Mouse (Mus musculus) gastrocnemius, adult 8-10 months (tissue): ENCODE data around the gene Gpr171. TPM values are rescaled to one million over a fixed set of nuclear protein-coding genes. Genes with fewer than 3 reads are reported as not detected.
"Not testable (repeated sequence)": the region's sequence is repeated elsewhere in the genome, so short reads cannot be mapped to it uniquely, and the experiment has no call there.

Experiments used
- DNase-seq, 2 experiments: peaks; one replicate each; pipeline ENCODE4 v3.0.0; 2022; ENCODE audit warnings: low spot score in 2 of 2
- total RNA-seq, 4 experiments: library from RNA; stranded (reverse); gene quantifications; 2 replicates each; pipeline ENCODE4 v1.2.4; 2022

The Gpr171 gene
- total RNA-seq, 4 experiments from 2014 or later, result 0.13 TPM; not detected in 3

DNA sequence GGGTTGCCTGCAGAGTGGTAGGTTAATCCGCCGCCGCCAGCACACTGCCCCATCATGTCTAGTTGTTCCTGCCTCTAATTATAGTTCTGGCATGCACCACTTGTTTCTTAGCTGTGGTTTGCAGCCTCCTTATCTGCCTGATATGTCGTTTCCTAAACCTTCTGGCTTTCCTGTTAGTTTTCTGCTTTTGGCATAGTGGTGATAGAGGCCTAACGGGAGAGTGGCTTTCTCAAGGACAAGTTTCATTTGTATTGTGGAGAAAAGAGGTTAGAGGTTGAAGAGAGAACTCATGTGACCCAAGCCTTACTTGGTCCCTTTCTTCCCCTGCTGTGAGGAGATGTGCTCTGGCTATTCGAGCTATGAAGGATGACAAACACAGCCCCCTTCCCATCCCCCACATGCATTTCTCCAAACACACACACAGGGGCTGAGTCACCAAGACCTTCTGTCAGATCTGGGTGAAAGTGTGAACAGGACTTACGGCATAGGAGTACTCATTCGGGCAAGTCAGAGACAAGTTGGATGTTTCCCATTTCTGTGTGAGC lies 12.4 kb upstream of the Gpr171 start:
- DNase-seq, result no peak

DNA sequence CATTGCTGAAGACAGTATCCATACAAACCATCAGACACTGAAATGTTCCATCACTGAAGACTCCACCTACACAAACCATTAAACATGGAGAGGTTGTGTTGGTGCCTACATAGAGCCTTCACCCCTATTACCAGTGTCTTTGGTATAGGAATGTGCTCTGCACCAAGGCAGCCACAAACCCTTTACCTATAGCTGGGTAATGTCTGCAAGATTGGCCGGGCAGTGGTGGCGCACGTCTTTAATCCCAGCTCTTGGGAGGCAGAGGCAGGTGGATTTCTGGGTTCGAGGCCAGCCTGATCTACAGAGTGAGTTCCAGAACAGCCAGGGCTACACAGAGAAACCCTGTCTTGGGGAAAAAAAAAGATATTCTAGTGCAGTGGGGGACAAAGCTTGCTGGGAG lies 11.7 kb upstream of the Gpr171 start:
- DNase-seq, result not testable (repeated sequence)

DNA sequence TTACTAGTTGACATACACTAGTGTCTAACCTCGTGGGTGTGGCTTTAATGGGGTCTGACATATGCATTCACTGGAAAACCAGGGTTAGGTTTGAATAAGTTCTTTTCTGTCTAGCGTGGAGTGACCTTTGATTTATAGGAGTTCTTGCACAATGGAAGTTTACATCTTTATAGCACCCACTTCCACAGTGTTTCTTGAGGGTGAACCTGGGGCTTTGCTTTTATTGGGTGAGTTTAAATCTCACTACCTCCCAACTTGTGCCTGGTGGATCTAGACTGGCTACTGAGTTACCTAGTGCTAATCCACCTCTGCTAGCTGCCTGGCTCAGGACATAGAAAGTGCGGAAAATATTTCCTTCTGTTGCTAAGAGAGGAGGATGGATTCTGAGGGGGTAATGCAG lies 10.3 kb upstream of the Gpr171 start:
- no peak for DNase-seq

DNA sequence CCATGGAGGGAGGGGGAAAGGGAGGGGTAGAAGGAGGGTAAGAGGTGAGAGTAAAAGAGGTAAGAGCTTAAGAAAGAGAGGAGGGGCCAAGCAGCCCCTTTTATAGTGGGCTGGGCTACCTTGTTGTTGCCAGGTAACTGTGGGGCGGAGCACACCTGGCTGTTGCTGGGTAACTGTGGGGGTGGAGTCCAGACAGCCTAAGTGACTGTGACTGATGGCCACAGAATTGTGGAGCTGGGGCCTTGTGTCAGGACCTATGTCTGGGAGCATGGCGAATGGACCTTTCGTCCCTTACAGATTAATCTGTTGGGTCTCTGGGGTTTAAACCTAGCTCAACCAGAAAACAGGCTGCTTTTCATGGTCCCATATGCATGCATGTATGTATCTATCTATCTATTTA lies 8.2 kb upstream of the Gpr171 start:
- DNase-seq, result not testable (repeated sequence)

DNA sequence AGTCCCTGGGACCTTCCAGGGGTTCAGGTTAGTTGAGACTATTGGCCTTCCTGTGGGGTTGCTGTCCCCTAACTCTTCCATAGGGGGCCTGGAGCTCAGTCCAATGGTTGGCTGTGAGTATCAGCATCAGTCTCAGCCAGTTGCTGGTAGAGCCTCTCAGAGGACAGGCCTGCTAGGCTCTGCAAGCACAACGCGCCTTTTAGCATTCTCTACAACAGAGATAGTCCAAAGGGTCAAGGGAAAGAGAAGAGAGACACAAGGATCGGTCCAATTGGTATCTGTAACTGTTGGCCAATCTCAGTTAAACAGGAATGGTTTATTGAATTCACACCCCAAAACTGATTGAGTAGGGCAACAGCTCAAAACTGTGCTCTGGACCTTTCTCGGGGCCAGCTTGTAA lies 5.8 kb upstream of the Gpr171 start:
- DNase-seq, result no peak

DNA sequence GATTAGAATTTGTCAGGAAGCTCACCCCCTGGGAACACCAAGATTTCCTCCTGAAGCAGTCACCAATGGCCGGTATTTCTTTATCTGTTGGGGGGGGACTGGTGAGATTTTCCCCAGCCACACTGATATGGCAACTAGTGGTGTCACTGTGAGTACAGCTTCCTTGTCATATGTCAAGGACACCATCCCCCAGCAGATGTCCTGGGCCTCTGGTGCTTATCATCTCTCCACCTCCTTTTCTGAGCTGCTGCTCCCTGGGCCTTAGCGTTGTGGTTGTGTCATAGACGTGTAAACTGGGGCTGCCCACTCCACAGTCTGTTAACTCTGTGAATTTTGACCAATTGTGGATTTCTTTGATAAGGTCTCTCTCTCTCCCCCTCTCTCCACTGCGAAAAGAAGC lies 2.8 kb upstream of the Gpr171 start:
- no peak for DNase-seq

DNA sequence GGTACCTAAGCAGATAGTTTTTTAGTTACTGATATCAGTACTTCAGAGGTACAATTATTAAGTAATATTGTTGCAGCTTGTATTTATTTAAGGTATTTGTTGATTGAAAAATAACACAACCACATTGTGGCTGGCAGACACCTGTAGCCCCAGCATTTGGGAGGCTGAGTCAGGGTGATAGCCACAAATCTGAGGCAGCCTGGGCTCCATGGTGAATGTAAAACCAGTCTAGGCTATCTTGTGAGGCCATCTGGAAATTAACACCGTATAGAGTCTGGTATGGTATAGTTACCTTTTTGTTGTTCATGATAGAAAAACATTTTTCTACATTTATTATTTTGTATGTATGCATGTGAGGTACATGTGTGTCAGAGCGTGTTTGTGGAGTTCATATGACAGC lies 525 bp upstream of the Gpr171 start:
- DNase-seq, result no peak

DNA sequence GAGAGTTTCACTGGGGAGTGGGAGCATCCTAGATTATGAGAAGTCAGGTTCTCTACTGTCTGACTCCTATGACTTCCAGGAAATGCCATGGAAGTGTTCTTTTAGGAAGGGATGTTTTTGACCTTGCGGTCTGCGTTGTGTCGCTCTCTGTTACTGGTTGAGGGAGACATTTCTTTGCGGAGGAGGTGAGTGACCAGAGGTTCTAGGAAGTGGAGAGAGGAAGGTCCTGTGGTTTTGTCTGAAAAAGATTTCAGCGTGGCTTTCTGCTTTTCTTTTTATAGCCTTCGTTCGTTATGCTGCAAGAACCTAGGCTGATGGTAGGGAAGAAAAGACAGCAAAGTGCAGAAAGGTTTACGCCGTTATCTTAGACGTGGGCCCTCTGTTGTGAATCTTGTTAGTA lies 3.1 kb downstream of the Gpr171 start:
- no peak for DNase-seq

DNA sequence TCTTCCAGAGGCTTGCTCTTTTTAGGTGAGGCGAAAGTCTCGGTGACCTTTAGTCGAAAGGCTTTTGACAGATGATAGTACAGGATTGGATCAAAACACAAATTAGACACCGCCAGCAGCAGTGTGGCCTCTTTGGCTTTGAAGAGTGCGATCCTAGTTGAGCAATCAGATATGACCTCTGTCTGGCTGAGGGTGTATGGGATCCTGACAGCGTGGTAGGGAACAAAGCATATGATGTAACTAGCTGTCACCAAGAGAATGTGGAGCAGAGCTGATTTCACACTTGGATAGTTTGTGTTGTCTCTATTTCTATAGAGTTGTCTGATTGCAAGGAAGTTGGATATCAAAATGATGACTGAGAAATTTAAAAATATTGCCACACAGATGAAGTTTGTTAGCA lies 4.2 kb downstream of the Gpr171 start:
- DNase-seq, result no peak

DNA sequence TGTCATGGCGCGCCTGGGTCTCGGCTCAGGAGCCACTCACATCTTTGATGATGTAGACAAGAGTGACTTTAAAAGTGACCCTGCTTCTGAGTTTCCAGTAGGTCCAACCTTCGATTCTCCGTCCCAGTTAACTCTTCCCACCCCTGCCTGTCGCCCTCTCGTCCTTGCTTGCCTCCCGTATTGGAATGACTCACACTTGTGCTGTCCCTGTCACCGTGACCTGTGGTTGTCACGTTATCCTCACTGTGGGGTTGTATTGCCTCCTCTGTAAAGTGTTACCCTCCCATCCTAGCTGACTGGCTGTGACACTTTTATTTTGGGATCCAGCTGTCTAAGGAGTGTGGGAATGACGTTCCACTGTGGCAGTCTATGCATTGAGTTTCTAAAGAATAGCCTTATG lies 8.9 kb downstream of the Gpr171 start:
- DNase-seq, result no peak

DNA sequence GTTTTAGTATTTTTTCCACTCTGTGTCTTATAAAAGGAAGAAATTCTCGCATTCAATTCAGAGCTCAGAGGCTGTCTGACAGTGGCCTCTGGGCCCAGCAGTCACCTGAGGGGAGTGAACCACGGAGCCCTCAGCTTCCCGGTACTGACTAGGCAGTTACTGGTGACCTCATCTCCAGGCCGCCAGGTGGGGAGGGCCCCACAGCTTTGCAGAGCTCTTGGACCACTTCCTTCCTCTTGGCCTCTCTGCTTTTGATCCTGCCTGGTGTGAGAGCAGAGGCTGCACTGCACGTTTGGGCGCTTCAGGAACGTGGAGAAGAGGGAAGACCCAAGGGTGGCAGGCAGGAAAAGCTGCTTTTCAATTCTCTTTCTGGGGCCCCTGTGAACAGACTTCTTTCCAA lies 20.7 kb downstream of the Gpr171 start:
- no peak for DNase-seq

DNA sequence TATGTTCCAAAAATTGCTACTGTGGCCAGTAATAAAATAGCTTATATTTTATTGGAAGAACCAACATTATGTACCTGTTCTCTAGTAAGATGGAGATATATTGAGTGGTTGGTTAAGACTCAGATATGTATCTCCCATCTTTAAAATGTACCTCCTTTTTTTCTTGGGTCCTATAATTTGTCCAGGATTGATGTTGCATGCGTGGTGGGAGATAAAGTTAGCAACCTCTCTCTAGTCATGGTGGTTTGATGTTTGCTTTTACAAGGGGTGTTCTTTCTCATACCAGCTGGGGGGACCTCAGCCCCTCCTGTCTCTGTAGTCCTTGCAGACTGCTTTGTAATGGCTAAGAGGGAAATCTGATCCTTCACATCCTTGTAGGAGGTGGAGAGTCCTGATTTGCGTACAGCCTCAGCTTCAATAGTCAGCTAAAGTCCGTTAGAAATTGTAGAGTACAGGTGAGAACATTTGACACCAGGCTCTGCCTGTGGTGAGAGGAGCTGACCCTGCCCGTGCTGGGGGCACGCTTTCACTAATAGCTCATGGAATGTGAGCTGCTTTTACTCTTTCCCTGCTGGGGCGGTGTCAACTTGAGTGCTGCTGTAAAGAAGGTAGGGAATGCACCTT lies 21.2 kb downstream of the Gpr171 start:
- no peak for DNase-seq

DNA sequence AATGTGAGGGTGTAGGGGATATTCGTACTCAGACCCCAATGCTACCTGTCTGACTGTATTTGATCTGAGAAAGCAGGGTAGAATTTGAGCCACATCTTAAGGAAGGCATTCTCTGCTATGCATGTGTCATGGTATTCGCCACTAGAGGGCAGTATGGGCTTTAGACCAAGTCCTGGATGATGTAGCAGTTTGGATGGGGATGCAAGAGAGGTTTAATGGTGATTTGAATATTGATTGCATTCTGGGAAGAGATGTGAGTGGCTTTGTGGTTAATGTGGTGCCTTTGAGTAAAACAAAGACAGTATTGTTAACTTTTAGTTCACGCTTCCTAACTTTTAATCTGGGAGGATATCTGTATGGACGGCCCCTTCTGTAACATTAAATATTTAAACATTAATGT lies 22.3 kb downstream of the Gpr171 start:
- DNase-seq, result no peak

DNA sequence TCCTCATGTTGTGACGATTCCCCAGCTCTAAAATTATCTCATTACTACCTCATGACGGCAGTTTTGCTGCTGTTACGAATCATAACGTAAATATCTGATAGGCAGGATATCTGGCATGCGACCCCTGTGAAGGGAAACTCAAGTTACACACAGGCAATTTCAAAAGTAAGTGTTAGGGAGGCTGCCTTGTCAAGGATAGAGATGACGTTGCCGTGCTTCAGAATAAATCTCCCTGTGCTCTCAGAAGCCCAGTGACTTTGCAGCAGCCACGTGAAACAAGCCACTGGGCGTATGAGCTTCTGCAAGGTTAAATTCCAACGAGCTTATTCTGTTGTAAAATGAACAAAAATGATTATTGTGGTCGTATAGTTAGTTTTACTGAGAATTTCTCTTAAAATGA lies 23.0 kb downstream of the Gpr171 start:
- DNase-seq, result no peak

DNA sequence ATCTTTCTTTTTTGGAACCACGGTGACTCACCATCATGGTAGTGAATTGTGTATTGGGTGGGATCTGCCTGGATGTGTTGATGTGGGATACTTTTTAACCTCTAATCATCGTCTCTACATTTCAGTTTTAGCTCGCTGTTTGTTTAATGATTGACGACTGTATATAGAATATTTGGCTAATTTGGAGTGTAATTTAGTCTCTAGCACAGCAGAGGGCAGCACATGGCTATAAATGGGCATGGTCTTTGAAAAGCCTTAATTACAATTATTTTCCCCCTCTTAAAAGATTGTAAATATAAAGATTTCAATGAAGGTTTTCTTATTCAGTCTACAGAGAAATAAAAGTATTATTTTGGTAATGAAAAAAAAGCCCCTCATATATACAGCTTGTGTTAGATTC lies 24.3 kb downstream of the Gpr171 start:
- DNase-seq, result no peak

DNA sequence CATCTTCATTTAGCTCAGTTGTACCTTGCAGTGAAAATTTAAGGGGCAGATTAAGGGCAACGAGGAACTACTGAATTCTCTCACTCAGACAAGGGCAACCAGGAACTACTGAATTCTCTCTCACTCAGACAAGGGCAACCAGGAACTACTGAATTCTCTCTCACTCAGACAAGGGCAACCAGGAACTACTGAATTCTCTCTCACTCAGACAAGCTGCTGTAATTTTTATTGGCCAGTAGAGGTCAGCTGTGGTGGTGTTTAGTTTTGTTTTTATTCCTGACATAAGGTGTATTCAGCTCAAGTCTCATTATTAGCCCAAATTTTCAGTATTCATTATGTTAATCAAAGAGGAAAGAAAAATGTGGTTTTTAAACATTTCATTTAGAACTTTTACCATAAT lies 32.5 kb downstream of the Gpr171 start:
- DNase-seq, result not testable (repeated sequence)

DNA sequence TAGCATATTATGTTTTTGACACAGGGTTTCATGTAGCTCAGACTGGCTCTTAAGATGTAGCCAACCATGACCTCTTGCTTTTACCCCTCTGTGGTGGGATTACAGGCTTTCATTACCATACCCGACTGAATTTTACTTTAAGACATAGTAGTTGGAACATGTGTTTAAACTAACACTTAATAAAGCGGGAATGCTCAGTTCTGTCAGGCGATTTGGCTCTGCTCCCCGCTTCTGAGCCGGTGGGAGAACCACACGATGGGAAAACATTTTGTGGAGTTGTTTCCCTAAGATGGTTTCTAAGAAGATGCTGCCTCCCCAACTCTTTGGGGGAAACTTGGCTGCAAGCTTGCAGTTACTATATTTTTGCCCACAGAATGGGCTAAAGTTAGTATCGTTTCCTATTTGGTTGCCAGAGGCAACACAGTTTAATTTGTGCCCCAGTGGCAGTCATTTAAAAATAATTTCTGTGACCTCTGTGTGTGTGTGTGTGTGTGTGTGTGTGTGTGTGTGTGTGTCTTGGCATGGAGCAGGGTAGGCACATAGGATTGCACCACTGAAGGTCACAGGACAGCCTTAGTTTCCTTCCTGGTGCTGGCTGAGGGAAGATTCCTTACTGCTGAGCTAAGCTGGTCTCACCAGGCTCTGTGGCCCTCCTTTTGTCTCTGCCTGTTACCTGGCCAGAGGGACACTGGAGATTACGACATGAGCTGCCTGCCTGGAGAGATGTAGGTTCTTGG lies 34.9 kb downstream of the Gpr171 start:
- DNase-seq, result no peak

DNA sequence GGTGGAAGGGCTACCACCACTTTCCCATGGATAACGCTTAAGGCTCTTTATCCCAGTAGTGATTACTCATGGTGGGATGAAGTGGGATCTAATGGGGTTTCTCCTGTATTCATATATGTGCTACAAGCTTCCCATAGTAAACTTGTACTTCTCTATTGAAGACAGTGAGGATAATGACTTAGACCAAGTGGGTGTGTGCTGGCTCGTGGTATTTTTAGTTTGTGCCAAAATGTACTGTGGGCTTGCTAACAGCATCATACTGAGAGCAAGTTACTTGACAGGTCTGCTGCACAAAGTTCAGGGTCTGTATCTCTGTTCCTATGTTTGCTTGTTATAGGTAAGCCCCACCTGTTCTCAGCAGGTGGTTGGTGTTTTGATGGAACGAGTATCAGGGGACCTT lies 35.7 kb downstream of the Gpr171 start:
- DNase-seq, result no peak

DNA sequence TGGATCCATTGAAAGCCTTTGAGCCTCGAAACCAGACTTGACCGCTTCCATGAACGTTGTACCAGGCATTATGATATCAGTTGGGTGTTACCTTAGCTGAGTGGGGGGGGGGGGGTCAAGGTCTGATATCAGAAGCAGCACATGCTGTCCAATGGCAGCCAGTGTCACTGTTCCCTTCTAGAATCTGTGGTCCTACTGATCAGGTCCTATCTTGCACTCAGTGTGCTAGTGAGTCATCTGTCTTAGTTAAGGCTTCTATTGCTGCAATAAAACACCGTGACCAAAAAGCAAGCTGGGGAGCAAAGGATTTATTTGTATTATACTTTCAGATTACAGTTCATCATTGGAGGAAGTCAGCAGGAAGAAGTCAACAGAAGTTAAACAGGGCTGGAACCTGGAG lies 38.2 kb downstream of the Gpr171 start:
- DNase-seq, result no peak

DNA sequence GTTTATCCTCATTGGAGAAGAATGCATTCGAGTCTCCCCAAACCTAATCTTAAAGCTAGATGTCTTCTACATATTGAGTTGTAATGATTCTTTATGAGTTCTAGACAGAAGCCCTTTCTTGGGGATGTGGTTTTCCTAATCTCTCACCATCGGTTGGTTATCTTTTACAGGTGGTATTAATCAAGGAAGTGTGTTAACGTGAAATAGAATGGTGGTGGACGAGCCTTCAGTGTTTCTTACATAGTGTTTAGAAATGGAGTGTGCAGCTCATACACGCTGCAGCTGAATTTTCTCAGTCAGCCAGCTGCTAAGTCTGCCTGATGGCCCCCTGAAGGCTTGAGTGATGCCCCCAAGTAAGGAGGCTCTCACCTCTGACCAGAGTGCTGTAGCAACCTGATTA lies 39.5 kb downstream of the Gpr171 start:
- no peak for DNase-seq

DNA sequence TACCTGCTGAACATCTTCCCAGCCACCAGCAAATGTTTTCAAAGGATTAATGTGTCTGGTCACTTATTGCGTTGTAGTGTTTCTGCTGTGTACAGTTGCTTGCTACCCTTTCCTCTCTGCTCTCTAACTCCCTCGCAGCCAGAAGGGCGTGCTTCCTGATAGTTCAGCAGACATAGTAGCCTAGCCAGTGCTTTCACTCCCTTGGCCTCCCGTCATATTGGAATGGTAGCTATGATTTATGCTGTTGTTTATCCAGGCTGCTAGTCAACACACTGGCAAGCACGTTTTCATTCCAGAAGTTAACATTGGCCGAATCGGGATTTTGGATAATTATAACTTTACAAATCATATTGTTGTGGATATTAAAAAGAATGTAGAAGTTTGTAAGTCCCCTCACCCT lies 41.5 kb downstream of the Gpr171 start:
- DNase-seq, result no peak

DNA sequence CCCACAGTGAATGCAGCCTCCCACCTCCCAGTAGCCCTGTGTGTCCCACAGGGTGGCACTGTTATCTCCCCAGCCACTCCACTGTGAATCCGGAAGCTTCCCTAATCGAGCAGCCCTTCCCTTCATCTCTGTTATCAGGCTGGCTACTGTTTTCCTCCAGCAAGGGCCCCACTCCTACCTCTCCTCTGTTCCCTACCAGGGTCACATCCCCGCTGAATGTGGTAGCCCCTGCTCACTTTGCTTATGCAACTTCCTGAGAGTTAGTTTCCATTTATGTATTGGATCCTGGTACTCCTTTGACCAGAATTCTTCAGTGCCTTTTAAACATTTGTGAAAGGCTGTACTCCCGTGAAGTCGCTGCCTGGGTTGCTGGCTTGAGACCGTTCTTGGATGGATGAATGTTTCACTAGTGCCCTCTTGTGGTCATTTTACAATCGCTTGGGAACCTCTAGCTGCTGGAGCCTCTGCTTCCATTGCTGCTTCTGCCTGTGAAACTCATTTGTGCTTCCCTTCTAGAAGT lies 42.5 kb downstream of the Gpr171 start:
- peak; percentile 6 to 18 for DNase-seq
